Mouse (Mus musculus): Measurements from ENCODE around the gene Ptprk.

- TF ChIP-seq POLR2A (IDR thresholded peaks at IDR 0.05; ENCODE audit: borderline replicate concordance, control insufficient read depth, low read depth, low read length) = no peak
- TF ChIP-seq CTCF (IDR thresholded peaks at IDR 0.05; ENCODE audit: control insufficient read depth, insufficient read depth, low read length) = no peak
Observed at GRCm38 (mm10) chr10:28263546-28263945, 188.9 kb downstream of the Ptprk start.

Measured in bone marrow, adult 2 months (tissue).